Mouse (Mus musculus) cerebellum, adult 2 months (tissue): ENCODE data around the gene Galnt6.

Experiments
- CTCF ChIP-seq: fragments of 200-500 bp; IDR thresholded peaks from 2 replicates; pipeline ENCODE4 v1.5.1; 2011; ENCODE audit warnings: low read depth, mild to moderate bottlenecking, control low read depth, low read length, moderate library complexity, borderline replicate concordance; ENCODE audit not compliant: insufficient read depth
- POLR2A ChIP-seq: fragments of 200-500 bp; IDR thresholded peaks from 2 replicates; pipeline ENCODE4 v1.6.1; 2011; ENCODE audit warnings: low read length, control low read depth, borderline replicate concordance; ENCODE audit not compliant: insufficient read depth

DNA sequence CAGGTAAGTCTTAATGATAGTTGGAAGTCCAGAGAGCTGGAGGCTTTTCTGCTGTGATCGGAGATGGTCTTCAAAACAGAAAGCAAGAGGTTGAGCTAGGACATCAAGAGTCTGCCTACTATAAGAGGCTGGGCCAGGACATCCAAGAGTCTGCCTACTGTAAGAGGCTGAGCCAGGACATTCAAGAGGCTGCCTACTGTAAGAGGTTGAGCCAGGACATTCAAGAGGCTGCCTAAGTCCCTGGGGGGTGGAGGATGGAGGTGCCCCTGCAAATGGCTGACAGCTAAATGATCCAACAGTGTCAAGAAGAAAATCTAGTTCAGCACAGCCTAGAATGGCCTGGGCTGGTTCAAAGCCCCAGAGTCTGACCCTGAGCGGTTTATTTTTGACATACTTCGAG lies 19.4 kb upstream of the Galnt6 start:
- no peak for TF ChIP-seq CTCF
- no peak for TF ChIP-seq POLR2A
